Mouse (Mus musculus) ovary, postnatal 14 days (tissue): ENCODE results near the gene 2310022A10Rik.

ENCODE experiments used
- DNase-seq: peaks from one replicate; pipeline ENCODE4 v3.0.0; 2022; ENCODE audit warnings: low spot score

Gene 2310022A10Rik

GRCm38 (mm10) chr7:27552931-27553513 is at the start of gene 2310022A10Rik, which contains the start of gene Pld3:
TSS of gene 2310022A10Rik (plus strand) at chr7:27553233.
TSS of gene Pld3 (minus strand) at chr7:27553218.
- DNase-seq, result peak; percentile 85

GRCm38 (mm10) chr7:27506765-27507370 is 46.2 kb upstream of the 2310022A10Rik start:
- no peak for DNase-seq

- peak; percentile 98 for DNase-seq
Observed at GRCm38 (mm10) chr7:27507711-27508647, 45.1 kb upstream of the 2310022A10Rik start.

- DNase-seq, result peak; percentile 53
Observed at GRCm38 (mm10) chr7:27508648-27509005, 44.4 kb upstream of the 2310022A10Rik start.

GRCm38 (mm10) chr7:27510809-27511208 is 42.2 kb upstream of the 2310022A10Rik start:
- no peak for DNase-seq

- DNase-seq, result no peak
Observed at GRCm38 (mm10) chr7:27514961-27515360, 38.1 kb upstream of the 2310022A10Rik start.

GRCm38 (mm10) chr7:27518314-27518713 is 34.7 kb upstream of the 2310022A10Rik start:
- no peak for DNase-seq

DNA sequence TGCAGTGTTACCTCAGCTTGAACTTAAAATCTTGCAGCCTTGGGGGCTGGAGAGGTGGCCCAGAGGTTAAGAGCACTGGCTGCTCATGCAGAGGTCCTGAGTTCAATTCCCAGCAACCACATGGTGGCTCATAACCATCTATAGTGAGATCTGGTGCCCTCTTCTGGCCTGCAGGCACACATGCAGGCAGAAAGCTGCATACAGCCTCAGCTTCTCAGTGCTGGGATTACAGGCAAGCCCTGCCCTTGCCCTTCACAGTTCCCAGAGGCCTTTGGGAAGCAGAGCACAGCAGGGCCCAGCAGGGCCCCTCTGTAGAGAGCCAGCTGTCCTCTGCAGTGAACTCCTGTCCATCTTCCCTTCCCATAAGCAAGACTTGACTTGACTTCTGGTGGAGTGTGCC is 32.9 kb upstream of the 2310022A10Rik start:
- no peak for DNase-seq

DNA sequence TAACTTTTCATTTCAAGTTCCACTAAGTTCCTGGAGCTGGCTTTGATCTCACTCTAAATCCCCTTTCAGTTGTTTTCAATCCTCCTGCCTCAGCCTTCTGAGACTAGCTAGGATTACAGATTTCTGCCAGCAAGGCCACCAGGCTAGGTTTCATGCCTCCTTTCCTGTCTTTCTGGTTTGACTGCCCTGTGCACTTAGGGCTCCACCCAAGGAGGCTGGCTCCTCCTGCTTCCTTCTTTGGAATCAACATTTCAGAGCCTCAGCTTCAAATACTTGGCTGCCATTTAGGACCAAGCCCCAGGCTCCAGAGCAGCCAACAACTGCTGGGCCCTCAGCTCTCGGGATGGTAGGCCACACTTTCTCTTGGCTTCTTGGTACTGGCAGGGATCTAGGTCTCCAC is 32.4 kb upstream of the 2310022A10Rik start:
- no peak for DNase-seq

DNA sequence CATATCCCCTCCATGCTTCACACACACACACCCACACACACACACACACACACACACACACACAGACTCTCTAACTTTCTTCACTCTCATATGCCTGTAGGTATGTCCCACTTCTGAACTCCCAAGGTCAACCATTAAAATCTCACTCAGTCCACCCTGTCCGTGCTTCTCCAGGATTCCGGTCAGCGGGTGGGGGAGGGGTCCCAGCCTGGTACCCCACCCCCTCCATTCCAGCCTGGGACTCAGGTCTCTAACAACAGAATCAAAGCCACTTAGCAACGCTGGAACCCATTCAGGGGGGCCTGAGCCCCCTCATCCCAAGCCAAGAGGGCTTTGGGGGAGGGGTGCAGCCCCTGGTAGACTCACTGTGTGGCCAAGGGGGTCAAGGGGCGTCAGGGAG is 30.1 kb upstream of the 2310022A10Rik start, which contains the start of gene Hipk4:
Gene Hipk4, plus strand, starts transcription at position 301 of the 400 bp plus-strand sequence.
- DNase-seq, result no peak

DNA sequence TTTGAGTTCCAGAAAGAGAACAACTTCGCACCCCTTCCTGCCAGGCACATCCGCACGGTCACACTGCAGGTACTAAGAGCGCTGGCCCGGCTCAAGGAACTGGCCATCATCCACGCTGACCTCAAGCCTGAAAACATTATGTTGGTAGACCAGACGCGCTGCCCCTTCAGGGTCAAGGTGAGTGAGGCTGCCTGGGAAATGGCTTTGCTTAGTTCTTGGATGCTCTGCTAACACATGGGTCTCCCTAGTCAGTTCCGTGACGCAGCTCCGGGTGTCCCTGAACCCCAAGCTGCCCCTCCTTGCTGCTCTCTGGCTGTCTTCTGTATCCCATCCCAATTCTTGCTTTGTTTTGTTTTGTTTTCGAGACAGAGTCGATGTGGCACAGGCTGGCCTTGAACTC is 29.2 kb upstream of the 2310022A10Rik start:
- DNase-seq, result no peak

GRCm38 (mm10) chr7:27526039-27526827 is 26.8 kb upstream of the 2310022A10Rik start:
- peak; percentile 71 for DNase-seq

GRCm38 (mm10) chr7:27529070-27529469 is 24.0 kb upstream of the 2310022A10Rik start:
- no peak for DNase-seq

- no peak for DNase-seq
Observed at GRCm38 (mm10) chr7:27530937-27531336, 22.1 kb upstream of the 2310022A10Rik start.

DNA sequence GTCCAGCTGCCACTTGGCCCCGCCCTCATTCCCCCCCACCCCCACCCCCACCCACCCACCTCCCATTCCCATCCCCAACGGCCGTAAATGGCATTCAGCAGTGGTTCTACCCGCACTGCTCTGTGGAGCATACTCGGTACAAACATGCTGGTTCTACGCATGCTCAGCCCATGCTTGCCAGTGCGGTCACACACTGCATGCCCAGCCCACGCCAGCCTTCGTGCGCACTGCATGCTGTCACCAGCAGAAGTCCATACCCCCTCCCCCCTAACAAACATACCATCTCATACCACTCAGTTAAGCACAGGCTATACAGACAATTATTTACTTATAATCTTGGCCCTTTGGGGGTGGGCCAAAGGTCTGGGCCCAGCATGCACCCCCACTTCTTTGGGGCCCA is 21.3 kb upstream of the 2310022A10Rik start:
- DNase-seq, result no peak

GRCm38 (mm10) chr7:27532480-27533050 is 20.5 kb upstream of the 2310022A10Rik start:
- no peak for DNase-seq

DNA sequence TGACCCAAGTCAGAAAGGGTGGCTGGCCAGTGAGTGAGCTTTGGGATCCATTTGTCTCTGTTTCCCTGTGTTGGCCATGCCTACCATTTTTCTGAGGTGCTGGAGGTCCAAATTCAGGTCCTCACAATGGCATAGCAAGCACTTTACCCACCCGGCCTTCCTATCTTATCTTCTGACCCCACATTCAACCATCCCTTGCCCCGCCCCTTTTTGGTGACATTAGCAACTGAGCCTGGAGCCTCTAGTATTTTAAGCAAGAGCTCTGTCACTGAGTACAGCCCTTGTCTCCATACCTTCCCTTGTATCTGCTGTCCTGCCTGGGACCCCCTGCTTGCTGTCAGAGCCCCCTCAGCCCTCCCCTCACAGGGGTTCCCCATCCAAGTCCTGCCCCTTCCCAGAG is 17.6 kb upstream of the 2310022A10Rik start:
- DNase-seq, result no peak

GRCm38 (mm10) chr7:27536618-27537017 is 16.4 kb upstream of the 2310022A10Rik start:
- DNase-seq, result no peak

- DNase-seq, result no peak
Observed at GRCm38 (mm10) chr7:27537998-27538397, 15.0 kb upstream of the 2310022A10Rik start.

DNA sequence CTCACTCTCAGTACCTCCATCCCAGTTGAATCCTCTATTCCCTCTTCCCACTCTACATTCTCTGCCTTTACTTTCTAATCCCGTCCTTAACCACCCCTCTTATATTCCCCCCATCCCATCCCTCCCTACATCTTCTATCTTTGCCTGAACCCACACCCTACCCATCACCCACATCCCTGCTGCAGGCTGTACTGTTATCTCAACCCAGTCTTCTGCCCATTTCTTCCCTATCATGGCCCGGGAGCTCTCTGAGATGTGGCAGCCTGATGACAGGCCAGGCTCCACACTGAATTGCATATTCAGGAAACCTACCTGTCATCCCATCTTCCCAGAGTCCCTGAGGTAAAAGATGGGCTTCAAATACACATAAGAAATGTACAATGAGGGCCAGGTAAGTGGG is 14.2 kb upstream of the 2310022A10Rik start:
- no peak for DNase-seq

- no peak for DNase-seq
Observed at GRCm38 (mm10) chr7:27540521-27540920, 12.5 kb upstream of the 2310022A10Rik start.

DNA sequence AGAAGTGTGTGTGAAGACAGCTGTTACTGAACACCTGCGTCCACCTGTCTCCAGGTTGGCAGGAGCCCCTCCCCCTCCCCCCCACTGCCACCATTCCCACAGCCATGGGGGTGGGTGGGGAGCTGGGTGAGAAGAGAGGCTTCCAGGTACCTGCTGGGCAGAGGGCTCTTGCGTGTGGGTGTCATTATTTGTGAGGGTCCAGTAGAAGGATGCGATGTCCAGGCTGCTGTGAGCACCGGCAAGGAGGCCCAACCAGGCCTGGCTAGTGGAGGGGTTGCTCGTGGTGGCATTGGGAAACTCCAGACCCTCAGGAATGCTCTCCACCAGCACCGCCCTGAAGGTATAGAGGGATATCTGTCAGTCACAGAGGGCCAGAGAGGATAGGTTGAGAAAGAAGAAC is 12.1 kb upstream of the 2310022A10Rik start:
- no peak for DNase-seq
